Mouse (Mus musculus) kidney, adult 18-20 months (tissue): ENCODE measurements around the gene Slc9b2.

Experiments used
- DNase-seq: peaks from one replicate; pipeline ENCODE4 v3.0.0; 2021

Slc9b2 gene

DNA sequence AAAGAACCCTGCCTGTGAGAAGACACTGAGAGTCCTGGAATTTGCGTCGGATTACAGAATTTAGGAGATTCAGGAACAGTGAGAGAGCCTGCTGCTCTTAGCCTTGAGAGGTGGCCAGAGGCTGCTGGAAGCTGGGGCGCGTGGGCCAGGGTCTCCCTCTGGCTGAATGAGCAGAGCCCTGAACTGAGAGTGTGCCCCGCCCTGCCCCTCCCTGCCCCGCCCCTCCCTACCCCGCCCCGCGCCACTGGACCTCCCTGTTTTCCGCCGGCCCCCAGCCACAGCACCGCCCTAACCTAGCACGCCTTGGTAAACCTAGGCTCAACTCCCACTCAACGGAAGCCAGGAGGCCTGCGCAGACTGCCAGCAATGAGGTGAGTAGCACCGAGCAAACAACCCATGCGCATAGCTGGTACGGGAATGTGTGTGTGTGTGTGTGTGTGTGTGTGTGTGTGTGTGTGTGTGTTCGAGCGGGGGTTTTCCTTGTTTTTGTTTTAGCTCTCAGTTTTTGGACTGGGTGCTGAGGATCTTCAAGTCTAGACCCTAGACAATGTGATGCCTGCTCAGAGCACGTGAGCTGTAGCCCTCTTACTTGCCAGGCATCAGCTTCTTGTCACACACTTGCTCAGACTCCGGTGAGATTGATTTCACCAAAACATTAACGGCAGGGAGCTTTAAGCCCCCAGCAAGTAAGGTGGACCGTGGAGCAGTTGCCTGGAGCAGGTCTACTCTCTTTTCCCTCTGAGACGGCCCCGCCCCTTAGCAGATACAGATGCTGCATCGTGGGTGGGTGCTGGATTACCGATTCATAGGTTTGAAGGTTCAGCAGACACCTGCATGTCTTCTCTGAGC lies at the start of gene Slc9b2:
Gene Slc9b2, plus strand, starts transcription at position 290 of the 849 bp plus-strand sequence.
- DNase-seq, result no peak

DNA sequence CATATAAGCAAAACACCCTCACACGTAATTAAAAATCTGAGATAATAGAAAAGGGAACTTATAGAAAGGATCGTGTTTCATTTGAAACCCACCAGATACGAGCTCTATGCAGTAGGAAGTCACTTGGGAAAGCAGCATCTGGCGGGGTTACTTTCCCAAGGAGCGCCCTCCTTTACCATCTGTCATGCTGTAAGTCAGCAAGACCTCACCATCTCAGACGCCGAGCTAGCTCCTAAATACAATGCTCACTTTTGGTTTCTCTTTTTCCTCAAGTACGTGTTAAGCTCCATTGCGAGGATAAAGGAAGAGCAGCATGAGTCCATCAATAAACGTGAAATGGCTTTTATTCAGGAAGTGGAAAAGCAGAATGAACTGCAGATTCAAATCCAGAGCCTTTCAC lies 48.6 kb upstream of the Slc9b2 start:
- DNase-seq, result no peak

DNA sequence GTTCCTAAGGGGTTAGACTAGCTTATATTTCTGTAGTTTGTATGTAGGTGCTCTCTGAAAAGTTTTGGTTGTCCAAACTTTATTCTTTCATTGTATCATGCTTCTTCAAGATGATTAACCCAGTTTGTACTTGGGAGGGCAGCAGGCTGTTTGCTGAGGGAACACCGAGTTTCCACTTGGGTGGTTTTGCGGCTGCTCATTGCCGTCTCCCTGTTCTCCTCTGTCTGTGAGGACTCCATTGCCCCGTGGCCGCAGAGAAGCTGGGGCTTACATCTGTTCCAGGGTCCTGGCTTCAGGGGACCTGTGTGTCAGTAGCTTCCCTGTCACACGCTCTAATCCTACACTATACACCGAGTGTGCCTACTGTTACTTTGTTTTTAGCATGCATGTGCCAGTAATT lies 47.3 kb upstream of the Slc9b2 start:
- no peak for DNase-seq

DNA sequence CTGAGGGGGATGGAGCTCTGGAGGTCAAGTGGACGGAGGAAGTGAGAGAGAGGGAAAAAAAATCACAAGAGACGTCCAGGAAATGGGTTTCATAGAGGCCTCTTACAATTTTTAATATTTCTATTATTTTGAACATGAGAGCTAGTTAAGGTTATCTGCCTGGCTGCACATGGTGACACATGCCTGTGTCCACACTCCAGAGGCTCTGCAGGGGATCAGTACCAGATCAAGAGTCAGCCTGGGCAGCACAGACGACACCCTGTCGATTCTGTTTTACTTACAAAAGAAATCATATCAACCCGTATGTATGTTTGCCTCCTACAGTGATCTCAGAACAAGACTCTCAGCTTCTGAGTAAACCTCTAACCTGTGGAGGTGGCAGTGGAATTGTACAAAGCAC lies 38.9 kb upstream of the Slc9b2 start:
- DNase-seq, result no peak

DNA sequence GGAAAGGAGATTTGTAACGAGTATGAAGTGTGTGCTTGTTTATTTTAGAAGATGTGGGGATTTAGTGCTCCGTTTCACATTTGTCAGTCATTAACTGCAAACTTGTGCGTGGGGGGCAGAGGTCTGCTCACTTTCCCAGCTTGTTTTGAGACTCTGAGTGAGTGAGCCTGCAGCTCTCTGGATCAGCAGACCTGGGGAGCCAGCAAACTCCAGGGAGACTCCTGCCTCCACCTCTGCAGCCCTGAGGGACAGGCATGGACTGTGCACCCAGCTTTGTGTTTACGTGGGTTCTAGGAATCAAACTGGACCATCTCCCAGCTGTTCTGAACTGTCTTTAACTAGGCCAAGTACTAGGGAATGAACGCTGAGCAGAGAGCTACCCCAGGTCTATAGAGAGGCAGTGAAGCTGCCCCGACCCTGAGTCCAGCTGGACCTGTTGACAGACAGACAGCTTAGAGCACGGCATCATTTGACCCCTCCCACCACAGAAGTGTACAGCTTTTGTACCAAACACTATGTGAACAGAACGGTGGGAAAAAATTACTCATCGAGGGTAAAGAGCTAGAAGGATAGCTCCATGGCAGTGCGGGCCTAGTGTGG lies 38.0 kb upstream of the Slc9b2 start:
- peak; percentile 68 for DNase-seq

DNA sequence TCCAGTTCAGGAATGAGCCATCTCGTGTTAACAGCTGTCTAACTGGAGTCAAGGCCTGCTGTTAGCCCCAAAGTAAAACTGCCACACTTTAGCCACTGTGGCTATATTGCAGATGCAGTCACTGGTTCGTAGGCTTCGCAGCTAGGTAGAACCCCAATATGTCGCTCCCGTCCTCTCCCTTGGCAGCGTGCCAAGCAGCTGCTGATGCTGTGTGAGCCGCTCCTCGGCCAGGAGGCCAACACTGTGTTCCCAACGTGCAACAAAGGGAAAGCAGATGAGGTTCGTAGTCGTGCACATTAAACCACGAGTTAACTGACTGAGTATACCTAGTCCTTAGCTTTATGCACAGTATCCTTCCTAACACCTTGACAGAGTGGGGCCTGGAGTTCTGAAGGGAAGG lies 34.9 kb upstream of the Slc9b2 start:
- no peak for DNase-seq

DNA sequence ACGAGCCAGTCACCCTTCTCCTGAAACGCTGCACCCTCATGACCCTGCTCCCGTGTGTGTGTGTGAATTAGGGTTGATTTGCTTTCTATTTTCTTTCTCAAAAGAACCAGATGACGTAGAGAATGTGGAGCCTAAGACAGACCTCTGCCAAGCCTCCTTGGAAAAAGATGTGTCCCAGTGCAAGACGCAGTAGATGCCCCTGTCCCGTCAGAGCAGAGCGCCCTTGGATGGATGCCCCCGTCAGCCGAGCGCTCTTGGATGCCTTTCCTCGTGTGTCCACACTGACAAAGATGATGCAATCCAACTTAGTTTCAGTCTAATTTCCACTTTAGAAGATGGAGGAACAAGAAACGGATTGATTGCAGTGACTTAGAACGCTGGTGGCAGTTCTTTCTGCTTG lies 34.5 kb upstream of the Slc9b2 start:
- DNase-seq, result no peak

DNA sequence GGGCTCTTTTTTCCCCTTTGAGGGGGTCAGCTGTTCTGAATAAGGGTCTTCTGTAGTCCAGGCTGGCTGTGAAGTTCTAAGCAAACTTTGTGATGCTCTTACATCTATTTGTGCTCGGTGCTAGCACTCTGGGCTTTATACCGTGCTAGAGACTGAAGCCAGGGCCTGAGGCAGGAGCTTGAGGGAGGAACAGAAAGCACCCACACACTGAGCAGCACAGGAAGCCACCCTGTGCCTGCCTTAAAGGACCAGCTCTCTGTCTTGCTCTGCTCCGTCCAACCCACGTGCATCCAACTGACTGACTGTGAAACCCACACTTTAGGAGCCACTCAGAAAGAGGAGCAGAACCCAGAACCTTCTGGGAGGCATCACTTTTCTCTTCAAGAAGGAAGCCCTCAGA lies 27.3 kb upstream of the Slc9b2 start:
- DNase-seq, result no peak

DNA sequence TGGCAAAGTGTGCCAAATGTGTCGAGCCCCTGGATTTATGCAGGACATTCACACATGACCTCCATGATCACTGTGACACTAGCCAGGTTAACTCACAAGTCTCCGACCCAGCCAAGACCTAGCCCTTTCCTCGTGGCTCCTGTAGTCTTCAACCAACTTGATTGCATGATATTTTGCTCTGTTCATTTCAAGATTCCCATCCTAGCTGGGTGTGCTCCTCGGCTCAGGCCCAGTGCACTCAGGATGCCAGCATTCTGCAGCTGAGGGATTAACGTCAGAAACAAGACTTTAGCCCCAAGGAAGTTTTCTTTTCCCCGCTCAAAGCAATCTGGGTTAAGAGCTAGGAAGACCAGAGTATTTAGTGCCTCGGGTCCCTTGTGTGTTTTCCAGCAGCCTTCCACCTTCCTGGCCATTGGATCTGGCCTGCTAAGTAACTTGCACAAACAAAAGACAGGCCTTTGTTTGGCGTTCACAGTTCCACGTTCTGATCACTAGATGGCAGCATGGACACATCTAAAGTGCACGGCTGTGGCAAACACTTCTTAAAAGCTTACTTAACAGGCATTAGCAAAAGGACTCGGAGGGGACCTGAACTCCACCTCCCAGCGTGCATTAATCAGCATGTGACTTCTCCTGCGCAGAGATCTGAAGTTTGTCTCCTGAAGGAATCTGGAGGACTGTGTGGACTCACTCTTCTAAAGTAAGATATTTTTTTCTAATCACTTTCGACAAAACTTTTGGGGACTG lies 26.7 kb upstream of the Slc9b2 start, which contains the start of gene Bdh2:
Gene Bdh2, plus strand, starts transcription at position 553 of the 747 bp plus-strand sequence.
- peak; percentile 85 for DNase-seq

DNA sequence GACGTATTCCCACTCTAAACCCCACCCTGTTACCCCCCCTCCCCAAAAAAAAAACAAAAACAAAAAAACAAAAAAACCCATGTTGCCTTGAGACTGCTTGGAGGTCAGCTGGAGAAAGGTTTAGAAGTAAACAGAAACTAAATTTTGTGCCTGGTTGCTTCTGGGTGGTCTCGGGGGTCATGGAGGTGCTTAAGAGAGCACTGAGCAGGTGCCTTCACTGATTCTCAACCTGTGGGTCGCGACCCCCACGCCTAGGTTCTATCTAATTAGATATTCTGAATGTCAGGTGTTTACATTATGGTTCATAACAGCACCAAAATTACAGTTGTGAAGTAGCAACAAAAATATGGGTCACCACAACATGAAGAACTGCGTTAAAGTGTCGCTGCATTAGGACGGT lies 25.8 kb upstream of the Slc9b2 start:
- no peak for DNase-seq

DNA sequence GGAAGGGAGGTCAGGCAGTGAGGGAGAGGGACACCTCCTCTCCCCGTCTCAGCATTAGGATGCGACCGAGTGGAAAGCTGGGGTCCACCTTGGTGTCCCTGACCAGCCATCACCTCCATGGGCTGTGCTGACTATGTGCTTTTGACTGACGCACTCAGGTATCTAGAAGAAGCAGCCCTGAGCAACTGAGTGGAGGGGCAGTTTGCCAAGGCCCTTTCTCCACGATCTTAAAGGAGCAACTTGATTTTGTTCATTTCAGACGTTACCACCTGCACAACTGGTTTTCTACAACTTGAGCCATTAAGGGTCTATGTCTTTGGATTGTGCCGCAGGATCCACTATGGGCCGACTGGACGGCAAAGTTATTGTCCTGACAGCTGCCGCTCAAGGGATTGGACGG lies 22.2 kb upstream of the Slc9b2 start:
- DNase-seq, result no peak

DNA sequence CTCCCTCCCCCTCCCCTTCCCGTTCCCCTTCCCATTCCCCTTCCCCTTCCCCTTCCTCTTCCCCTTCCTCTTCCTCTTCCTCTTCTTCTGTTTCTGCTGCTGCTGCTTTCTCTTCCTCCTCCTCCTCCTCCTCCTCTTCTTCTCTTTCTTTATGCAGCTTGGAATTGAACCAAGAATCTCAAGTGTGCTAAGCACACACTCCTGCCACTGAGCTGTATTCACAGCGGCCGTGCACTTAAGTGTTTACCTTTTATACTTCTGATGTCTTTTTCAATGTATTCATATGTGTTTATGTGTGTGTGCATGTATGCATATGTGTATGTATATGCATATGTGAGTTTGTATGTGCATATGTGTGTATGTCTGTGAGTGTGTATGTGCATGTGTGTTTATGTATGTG lies 21.7 kb upstream of the Slc9b2 start:
- no peak for DNase-seq

DNA sequence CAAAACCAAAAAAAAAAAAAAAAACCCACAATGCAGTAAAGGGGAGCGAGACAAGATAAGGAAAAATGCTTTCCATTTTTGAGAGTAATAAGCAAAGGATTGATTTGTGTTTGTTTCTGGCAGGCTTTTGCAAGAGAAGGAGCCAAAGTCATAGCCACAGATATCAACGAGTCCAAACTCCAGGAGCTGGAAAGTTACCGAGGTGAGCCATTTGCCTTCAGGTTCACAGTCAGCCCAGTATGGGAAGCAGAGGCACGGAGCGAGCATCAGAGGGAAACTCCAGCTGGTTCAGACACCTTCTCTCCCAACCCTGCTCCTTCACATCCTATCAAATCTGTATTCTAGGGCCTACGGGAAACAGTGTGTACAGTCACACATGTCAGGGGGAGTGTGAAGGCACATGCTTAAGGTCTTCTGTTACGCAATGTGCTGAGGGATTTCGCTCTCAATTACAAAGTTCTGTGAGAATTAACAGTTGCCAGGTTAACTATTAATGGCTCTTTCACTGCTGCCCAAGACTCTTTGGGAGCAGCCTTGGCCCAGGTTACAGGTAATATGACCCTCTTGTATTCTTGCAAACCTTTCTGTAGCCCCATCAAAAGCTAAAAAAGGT lies 19.3 kb upstream of the Slc9b2 start:
- peak; percentile 70 for DNase-seq

DNA sequence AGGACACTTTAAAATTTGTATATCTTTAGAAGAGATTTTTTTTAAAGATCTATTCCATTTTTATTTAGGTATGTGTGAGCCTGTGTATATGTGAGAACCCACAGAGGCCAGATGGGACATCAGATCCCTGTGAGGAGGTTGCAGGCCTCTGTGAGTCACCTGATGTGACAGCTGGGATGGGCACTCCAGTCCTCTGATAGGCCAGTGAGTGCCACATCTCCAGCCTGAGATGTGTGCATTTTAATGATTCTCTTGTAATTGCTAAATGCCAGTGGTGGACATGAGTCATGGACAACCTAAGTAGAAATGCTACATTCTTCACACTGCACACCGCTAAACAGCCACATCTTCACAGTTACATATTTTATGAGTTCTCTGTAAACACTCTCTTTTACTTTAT lies 18.4 kb upstream of the Slc9b2 start:
- DNase-seq, result no peak

DNA sequence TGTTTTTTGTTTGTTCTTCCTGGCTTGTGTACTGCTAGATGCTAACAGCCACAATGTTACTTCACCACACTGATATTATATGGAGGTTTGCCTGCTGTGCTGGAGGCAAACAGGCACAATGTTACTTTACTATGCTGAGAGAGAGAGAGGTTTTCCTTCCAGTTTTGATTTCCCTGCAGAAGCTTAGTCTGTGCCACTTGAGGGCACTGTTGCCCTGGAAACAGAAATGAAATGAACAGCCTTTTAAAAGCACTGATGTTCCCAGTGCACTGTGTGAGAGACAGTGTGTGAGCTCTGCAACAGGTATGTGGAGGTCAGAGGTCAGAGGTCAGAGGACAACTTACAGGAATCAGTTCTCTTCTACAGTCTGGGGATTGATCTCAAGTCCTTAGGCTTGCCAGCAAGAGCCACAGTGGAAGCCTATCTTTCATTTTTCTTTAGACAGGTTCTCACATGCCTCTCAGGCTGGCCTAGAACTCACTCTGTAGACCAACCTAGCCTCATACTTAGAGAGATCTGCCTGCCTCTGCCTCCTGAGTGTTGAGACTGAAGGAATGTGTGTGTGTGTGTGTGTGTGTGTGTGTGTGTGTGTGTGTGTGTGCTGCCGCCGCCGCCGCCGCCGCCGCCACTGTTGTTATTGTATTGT lies 17.1 kb upstream of the Slc9b2 start:
- DNase-seq, result peak; percentile 37

DNA sequence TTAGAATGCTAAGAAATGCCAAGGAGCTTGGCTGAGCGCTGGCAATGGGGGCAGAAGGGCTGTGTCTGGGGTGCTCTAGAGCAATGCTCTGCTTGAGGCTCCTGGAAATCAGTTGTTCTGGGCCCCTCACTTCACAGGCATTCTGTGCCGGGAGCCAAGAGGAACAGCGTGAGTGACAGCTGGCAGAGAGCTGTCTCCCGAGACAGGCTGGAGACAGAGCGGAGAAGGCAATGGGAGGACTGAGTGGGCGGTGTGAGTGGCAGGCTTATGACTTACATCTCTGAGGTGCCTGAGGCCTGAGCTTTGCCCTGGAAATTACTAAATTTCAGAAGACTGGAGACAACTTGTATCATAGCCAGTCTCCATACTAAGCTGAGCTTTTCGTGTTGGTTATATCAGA lies 13.8 kb upstream of the Slc9b2 start:
- DNase-seq, result no peak

DNA sequence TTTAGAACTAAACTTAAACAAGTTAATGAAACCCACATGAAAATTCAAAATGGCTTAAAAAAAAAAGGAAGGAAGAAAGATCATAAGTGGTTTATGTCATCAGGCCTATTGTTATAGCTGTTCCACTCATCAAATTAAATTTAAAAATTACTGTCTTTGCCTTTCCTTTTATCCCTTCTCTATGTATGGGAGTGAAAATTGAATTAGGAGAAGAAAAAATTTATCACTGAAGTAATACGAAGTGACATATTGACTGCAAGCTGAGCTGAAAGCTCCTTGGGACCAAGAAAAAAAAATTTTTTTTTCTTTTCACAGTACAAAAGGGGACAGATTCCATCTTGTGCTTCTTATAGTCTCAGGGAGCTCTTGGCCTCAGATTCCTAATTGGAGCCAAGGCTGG lies 11.9 kb upstream of the Slc9b2 start:
- DNase-seq, result no peak

DNA sequence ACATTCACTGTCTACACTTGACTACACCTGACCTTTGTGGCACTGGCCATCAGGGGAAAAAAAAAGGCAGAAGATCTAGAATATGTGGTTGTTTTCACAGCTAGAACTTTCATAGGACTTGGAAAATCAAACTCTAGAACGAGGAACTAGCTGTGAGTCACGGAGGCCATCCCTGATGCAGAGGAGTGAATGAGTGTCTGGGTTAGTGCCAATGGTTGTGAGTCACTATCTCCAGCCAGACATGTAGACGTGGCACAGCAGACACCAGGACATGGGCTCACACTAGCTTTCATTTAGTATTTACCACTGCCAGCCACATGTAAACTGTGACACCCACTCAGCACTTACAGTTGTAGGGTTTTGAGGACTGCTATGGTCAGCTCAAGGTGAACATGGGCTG lies 8.9 kb upstream of the Slc9b2 start:
- DNase-seq, result no peak

DNA sequence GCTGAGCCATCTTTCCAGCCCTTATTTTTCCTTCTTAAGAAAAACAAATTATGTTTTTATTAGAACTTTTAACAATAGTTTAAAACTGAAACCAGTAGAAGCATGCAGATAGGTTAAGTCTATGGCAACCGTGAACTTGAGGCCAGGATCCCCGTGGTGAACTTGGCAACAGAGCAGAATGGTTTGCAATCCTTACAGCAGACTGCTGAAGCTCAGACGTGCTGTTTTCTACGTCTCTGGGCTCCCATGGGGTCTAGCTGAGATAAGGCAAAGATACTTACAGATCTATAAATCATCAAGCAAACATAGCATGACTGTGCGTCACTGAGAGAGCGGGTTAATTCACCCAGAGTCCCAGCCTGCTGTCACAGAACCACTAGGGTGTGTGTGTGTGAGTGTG lies 7.4 kb upstream of the Slc9b2 start:
- no peak for DNase-seq

DNA sequence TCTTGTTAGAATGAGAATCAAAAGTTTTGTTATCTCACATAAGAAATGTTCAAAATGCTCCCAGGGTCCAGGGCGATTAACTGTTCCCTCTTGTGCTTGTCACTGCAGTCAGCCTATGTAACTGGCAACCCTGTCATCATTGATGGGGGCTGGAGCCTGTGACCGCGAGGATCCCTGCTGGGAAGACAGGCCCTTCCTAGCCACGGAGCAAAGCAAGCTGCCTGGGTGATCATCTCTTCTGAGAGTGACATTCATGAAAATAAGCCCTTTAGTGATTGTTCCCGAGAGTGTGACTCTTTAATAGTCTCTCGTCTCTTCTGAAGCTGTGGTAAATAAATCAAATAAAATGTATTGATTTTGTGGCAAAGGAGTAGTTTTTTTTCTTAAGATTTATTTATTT lies 3.4 kb upstream of the Slc9b2 start:
- no peak for DNase-seq

DNA sequence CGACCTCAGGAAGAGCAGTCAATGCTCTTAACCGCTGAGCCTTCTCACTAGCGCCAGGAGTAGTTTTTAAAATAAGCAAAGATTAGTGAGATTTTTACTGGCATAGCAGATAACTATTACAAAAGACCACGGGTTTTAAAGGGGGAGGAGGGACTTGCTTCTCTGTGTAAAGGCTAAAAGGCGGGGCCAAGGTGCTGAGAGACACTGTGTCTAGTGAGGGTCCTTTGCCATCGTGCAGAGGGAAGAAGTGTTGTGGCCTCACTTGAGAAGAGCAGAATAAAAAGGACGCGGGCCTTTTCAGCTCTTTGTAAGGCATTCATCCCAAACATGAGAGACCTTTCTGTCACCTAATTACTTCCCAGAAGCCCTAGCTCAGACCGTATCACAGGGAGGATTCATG lies 2.9 kb upstream of the Slc9b2 start:
- DNase-seq, result no peak

DNA sequence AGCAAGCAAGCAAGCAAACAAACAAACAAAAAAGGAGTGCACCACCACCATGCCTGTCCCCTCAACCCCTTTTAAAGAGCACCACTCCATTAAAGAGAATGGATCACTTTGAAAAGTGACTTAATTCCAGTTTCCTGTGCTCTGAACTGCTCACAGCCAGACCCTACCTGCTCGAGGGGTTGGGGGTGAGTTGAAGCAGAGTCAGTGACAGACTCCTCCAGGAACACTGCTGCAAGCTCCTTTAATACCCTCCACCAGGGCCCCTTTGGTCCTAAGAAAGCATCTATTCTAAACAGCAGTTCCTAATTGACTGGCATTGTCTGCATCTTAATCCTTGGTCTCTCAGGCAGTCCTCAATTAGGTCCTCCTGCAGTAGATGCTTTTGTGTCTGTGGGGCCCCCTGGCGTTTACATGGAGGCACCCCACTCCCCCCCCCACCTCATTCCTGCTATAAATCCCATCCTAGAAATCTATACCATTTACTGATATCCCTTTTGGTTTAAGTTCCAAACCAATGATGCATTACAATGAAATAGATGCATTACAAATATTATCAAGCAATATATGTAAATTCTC lies 5.5 kb downstream of the Slc9b2 start:
- DNase-seq, result no peak

DNA sequence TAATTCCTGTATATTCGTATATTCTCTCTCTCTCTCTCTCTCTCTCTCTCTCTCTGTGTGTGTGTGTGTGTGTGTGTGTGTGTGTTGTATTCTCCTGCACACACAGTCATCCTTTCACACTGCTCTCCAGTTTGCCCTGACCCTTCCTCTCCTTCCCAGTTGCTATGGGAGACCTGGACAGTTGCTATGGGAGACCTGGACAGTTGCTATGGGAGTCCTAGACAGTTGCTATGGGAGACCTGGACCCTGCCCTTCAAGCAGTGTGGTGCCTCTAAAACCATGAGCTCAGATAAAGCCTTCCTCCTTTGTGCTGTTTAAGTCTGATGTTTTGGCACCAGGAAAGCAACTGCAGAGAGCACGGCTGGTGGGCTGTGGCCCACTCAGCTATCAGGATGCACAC lies 6.2 kb downstream of the Slc9b2 start:
- DNase-seq, result no peak
